Mouse (Mus musculus): ENCODE measurements around the gene Dlgap4. TPM values are rescaled to one million over a fixed set of nuclear protein-coding genes. Genes with fewer than 3 reads are reported as not detected.
A peak's percentile ranks its signal among the peaks of the same experiment; 100 is the strongest.

Gene Dlgap4
- total and polyA plus RNA-seq, 2 experiments from 2014 or later, result 166 to 173 TPM

DNA sequence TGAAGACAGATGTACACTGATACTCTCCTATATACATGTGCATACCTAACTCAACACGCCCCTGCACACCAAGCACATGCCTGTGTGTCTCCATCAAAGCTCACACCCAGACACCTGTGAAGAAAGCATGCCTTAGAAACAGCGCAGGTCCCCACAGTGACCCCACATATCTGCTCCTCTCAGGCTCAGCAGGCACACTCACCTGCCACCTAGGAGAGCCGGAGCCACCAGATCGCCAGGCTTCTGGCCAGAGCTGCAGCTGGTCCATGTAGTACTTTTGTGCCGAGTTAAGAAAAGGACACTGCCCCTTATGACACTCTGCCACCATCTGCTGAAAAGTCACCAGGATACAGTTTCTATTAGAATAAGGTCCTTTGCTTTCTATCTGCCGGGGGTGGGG lies 103.2 kb downstream of the Dlgap4 start:
- Histone ChIP-seq H3K9ac (replicated peaks; ENCODE audit: low read length) (no peak overlapping the region), H3K4me2 (ENCODE audit: low read depth, low read length) (peak overlapping the region; percentile 25; the same call in 1 of the 2 replicates), H3K4me1 (ENCODE audit: insufficient read depth, low read length) (peaks cover 17% of the 10 kb centered on the region), H3K27ac (no peak overlapping the region), H3K4me3 (ENCODE audit: low read length) (no peak overlapping the region), H3K27me3 (ENCODE audit: insufficient read depth, low read length) (no peaks in the 10 kb centered on the region), H3K9me3 (ENCODE audit: low read length) (no peaks in the 10 kb centered on the region), H3K36me3 (ENCODE audit: insufficient read depth, low read length) (no peaks in the 10 kb centered on the region)
- TF ChIP-seq CTCF (IDR thresholded peaks at IDR 0.05; ENCODE audit: low read depth), result no peak
- WGBS, result 70% methylated on average over 6 of the region's 6 CpGs
- DNase-seq (ENCODE audit: low spot score), result no peak
- ATAC-seq, result no peak

DNA sequence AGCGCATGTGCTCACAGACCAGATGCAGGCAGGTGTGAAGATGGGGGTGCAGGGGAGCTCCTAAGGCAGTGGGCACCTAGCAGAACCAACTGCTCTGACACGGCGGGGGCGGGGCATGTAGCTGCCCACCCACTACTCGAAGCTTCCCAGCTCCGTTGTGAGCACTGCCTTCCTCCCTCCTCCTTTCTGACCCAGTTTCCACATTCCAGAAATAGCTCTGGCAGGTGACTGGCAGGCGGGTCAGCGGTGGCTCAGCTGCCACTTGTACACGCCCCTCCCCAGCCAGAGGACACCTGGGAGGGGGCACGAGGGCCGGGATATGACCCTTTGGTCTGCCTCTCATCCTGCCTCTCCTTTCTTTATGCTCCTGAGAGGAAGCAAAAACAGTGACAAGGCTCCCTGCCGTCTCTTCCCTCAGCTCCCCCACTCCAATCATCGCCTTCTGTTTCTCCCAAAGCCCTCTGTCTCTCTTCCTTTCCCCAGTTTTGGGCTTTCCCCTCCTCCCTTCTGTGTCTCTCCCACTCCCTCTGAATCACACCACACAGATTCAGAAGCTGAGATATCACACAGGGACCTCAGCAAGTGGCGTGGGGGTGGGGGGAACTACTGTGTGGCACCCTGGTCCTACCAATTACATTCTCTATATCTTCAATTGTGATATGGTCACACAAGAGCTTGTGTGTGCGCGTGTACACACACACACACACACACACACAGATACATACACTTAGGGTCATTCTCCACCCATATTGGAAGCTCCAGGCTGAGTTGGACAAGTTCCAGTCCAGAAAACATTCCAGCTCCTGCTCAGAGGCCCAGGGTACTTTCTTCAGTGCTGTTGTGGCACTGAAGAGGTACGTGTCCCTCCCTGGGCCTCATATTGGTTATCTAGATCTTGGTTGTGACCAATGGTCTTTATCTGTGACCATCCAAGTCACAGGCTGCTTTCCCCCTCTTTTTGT lies 104.1 kb downstream of the Dlgap4 start:
- peak overlapping the region; percentile 37 for H3K4me2 ChIP-seq (ENCODE audit: low read depth, low read length)
- no peaks in the 10 kb centered on the region for H3K9me3 ChIP-seq (ENCODE audit: low read length)
- no peak overlapping the region for H3K4me3 ChIP-seq (ENCODE audit: low read length)
- peak overlapping the region; percentile 84 for H3K27ac ChIP-seq
- peaks cover 21% of the 10 kb centered on the region for H3K4me1 ChIP-seq (ENCODE audit: insufficient read depth, low read length)
- DNase-seq (ENCODE audit: low spot score) (peak; percentile 73), ATAC-seq (peak; percentile 36)
- H3K36me3 ChIP-seq (ENCODE audit: insufficient read depth, low read length), result no peaks in the 10 kb centered on the region
- H3K9ac ChIP-seq (replicated peaks; ENCODE audit: low read length), result peak overlapping the region; percentile 30; the same call in 1 of the 2 replicates
- no peaks in the 10 kb centered on the region for H3K27me3 ChIP-seq (ENCODE audit: insufficient read depth, low read length)
- TF ChIP-seq CTCF (IDR thresholded peaks at IDR 0.05; ENCODE audit: low read depth), result no peak
- WGBS, result 19% methylated on average over 17 of the region's 17 CpGs

DNA sequence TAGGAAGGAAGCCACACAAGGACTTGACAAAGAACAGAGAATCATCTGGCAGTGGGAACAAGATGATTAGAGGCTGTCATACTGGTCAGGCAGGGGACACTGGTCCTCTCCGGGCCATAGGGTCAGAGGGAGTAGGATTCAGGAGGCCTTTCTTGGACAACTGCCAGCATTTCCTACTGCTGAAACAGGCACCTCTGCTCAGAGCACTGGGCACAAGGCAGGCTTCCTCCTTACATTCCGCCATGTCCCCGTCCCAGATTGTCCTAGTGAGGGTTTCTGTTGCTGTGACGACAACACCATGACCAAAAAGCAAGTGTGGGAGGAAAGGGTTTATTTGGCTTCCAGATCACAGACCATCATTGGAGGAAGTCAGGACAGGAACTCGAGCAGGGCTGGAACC lies 105.3 kb downstream of the Dlgap4 start:
- H3K4me1 ChIP-seq (ENCODE audit: insufficient read depth, low read length), result peaks cover 27% of the 10 kb centered on the region
- H3K9me3 ChIP-seq (ENCODE audit: low read length), result no peaks in the 10 kb centered on the region
- no peak overlapping the region for H3K4me3 ChIP-seq (ENCODE audit: low read length)
- H3K9ac ChIP-seq (replicated peaks; ENCODE audit: low read length), result no peak overlapping the region
- peak overlapping the region; percentile 84 for H3K27ac ChIP-seq
- H3K27me3 ChIP-seq (ENCODE audit: insufficient read depth, low read length), result no peaks in the 10 kb centered on the region
- H3K36me3 ChIP-seq (ENCODE audit: insufficient read depth, low read length), result no peaks in the 10 kb centered on the region
- 54% methylated on average over 5 of the region's 5 CpGs for WGBS
- DNase-seq (ENCODE audit: low spot score) (no peak), ATAC-seq (no peak)
- no peak overlapping the region for H3K4me2 ChIP-seq (ENCODE audit: low read depth, low read length)
- no peak for TF ChIP-seq CTCF (IDR thresholded peaks at IDR 0.05; ENCODE audit: low read depth)

DNA sequence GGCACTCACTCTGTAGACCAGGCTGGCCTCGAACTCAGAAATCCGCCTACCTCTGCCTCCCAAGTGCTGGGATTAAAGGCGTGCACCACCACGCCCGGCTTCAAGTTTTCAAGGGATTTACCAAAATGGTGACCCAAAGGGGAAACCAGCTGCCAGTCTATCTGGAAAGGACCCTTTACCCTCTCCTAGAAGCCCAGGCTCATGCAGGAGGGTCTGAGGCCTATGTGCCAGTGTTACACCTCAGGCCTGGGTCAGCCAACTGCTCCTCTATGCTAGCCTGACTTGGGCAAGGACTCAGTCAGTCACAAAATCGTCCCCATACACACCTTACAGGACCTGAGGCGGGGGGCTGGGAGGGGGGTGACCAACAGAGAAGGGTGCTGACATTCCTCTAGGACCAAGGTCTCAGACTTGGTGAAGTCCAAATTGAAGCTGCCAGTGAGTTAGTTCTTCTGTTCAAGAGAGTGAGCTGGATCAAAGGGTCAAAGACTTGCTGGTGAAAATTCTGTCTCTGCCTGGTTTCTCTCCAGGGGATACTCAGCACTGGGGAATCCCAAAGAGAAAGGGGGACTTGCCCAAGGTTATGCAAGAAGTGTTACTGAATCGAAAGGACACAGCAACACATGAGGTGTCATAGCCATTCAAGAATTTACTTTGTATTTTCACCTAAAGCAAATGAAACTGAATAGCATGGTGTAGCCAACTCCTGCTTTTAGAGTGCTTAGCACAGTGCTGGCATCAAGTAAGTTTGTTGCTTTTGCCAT lies 106.2 kb downstream of the Dlgap4 start:
- Histone ChIP-seq H3K27ac (peak overlapping the region; percentile 97), H3K9me3 (ENCODE audit: low read length) (no peaks in the 10 kb centered on the region), H3K36me3 (ENCODE audit: insufficient read depth, low read length) (no peaks in the 10 kb centered on the region), H3K4me3 (ENCODE audit: low read length) (peak overlapping the region; percentile 90), H3K4me1 (ENCODE audit: insufficient read depth, low read length) (peaks cover 36% of the 10 kb centered on the region), H3K27me3 (ENCODE audit: insufficient read depth, low read length) (no peaks in the 10 kb centered on the region), H3K4me2 (ENCODE audit: low read depth, low read length) (peak overlapping the region; percentile 87), H3K9ac (replicated peaks; ENCODE audit: low read length) (peak overlapping the region; percentile 99; the same call in 1 of the 2 replicates)
- DNase-seq (ENCODE audit: low spot score) (no peak), ATAC-seq (no peak)
- no peak for TF ChIP-seq CTCF (IDR thresholded peaks at IDR 0.05; ENCODE audit: low read depth)
- WGBS, result 85% methylated on average over 8 of the region's 8 CpGs

DNA sequence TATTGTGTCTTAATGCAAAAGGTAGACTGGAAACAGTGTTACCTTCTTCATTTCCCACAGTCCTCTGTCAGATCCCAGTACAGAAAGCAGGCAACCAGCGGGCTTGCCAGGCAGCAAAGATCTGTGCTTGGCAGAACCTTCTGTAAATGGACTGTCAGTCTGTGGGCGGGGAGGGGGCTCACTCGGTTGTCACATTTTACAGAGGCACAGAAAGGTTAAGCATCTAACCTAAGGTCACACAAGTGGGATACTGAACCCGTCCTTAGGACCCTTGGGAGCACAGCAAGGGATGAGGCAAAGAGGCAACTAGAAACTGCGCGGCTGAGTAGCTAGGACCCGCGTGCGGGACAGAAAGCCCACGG lies 106.8 kb downstream of the Dlgap4 start:
- Histone ChIP-seq H3K4me3 (ENCODE audit: low read length) (peak overlapping the region; percentile 90), H3K27ac (peak overlapping the region; percentile 97), H3K36me3 (ENCODE audit: insufficient read depth, low read length) (no peaks in the 10 kb centered on the region), H3K9ac (replicated peaks; ENCODE audit: low read length) (peak overlapping the region; percentile 99), H3K4me1 (ENCODE audit: insufficient read depth, low read length) (peaks cover 42% of the 10 kb centered on the region), H3K27me3 (ENCODE audit: insufficient read depth, low read length) (no peaks in the 10 kb centered on the region), H3K9me3 (ENCODE audit: low read length) (no peaks in the 10 kb centered on the region), H3K4me2 (ENCODE audit: low read depth, low read length) (peak overlapping the region; percentile 87)
- DNase-seq (ENCODE audit: low spot score) (no peak), ATAC-seq (no peak; the same call in 1 of the 2 replicates)
- no peak for TF ChIP-seq CTCF (IDR thresholded peaks at IDR 0.05; ENCODE audit: low read depth)
- WGBS, result 1% methylated on average over 10 of the region's 10 CpGs

DNA sequence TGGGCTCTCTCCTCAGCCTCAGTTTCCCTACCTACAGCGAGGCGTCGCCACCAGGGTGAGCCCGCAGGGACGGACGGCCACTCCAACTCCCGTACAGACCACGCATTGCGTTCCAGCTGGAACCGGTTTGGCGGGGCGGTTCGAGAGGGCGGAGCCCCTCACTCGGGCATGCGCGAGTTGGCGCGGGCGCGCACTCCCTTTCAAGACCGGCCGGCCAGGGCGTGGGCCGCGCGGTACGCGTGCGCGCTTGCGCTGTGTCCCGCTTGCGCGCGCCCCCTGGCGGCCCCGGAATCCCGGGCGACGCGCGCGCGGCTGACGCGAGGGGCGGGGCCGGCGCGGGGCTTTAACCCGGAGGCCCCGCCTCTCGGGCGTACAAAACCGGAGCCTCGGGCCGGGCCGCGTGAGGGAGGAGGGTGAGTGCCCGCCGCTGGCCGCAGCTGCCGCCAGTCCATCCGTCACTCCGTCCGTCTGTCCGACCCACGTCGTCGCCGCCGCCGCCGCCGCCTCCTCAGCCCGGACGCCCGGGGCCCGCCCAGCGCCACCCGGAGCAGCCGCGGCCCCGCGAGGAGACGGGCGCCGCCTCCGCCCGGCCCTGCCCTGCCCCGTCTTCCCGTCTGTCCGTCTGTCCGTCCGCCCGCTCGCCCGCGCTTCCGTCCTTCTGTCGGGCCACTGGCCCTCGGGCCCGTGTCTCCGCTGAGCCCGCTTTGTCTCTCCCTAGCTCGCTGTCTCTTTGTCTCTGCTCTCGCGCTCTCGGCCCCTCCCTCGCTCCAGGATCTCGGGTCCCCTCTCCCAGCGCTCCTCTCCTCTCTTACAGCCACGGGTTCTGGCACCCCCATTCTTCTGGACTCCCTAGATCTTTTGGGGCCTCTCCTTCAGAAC lies 107.4 kb downstream of the Dlgap4 start:
- no peaks in the 10 kb centered on the region for H3K9me3 ChIP-seq (ENCODE audit: low read length)
- H3K27ac ChIP-seq, result peak overlapping the region; percentile 97
- TF ChIP-seq CTCF (IDR thresholded peaks at IDR 0.05; ENCODE audit: low read depth), result peak; percentile 59
- no peaks in the 10 kb centered on the region for H3K36me3 ChIP-seq (ENCODE audit: insufficient read depth, low read length)
- H3K27me3 ChIP-seq (ENCODE audit: insufficient read depth, low read length), result no peaks in the 10 kb centered on the region
- ATAC-seq (peak; percentile 92), DNase-seq (ENCODE audit: low spot score) (peak; percentile 98)
- WGBS, result 0% methylated on average over 77 of the region's 114 CpGs
- peak overlapping the region; percentile 99 for H3K9ac ChIP-seq (replicated peaks; ENCODE audit: low read length)
- peak overlapping the region; percentile 87 for H3K4me2 ChIP-seq (ENCODE audit: low read depth, low read length)
- H3K4me3 ChIP-seq (ENCODE audit: low read length), result peak overlapping the region; percentile 90
- peaks cover 48% of the 10 kb centered on the region for H3K4me1 ChIP-seq (ENCODE audit: insufficient read depth, low read length)
